Mouse (Mus musculus) ES-E14 (cell line): ENCODE results near the gene Tsr2. TPM values are rescaled to one million over a fixed set of nuclear protein-coding genes. Genes with fewer than 3 reads are reported as not detected.
A peak's percentile ranks its signal among the peaks of the same experiment; 100 is the strongest.

Source experiments
- DNase-seq: peaks from one replicate; pipeline ENCODE4 v3.0.0-alpha.2; 2013; ENCODE audit warnings: low read depth, low spot score
- H3K27ac ChIP-seq: 2 replicates; pipeline ENCODE4 v1.5.1; 2012; ENCODE audit warnings: low read depth, mild to moderate bottlenecking, low read length, moderate library complexity, mixed read lengths; ENCODE audit not compliant: poor library complexity, insufficient read depth, severe bottlenecking
- H3K36me3 ChIP-seq: 2 replicates; pipeline ENCODE4 v1.6.1; 2012; ENCODE audit warnings: mild to moderate bottlenecking, low read length, moderate library complexity, mixed read lengths; ENCODE audit not compliant: control insufficient read depth, poor library complexity, insufficient read depth, severe bottlenecking
- H3K4me1 ChIP-seq, 2 experiments: fragments of 150-350 bp in 1 of 2; sonication (generic) in 1 of 2; 2 replicates each; pipeline ENCODE4 v1.6.1; 2012; ENCODE audit warnings: low read length in 2 of 2, mild to moderate bottlenecking in 1 of 2, mixed read lengths in 1 of 2; ENCODE audit not compliant: control insufficient read depth in 2 of 2, insufficient read depth in 2 of 2, poor library complexity in 1 of 2
- H3K4me3 ChIP-seq, 2 experiments: fragments of 150-350 bp in 1 of 2; sonication (generic) in 1 of 2; 2 replicates each; pipeline ENCODE4 v1.5.1; 2012; ENCODE audit warnings: low read length in 2 of 2, low read depth in 1 of 2, mild to moderate bottlenecking in 1 of 2, mixed read lengths in 1 of 2; ENCODE audit not compliant: insufficient read depth in 1 of 2, poor library complexity in 1 of 2, severe bottlenecking in 1 of 2
- H3K9ac ChIP-seq: 2 replicates; pipeline ENCODE4 v1.6.1; 2012; ENCODE audit warnings: low read depth, mild to moderate bottlenecking, low read length, mixed read lengths; ENCODE audit not compliant: poor library complexity, insufficient read depth, severe bottlenecking
- H3K9me3 ChIP-seq: fragments of 150-350 bp; sonication (generic); 2 replicates; pipeline ENCODE4 v1.6.1; 2012; ENCODE audit warnings: low read depth, mild to moderate bottlenecking, low read length; ENCODE audit not compliant: control insufficient read depth, insufficient read depth
- CHD2 ChIP-seq: IDR thresholded peaks from 2 replicates; pipeline ENCODE4 v1.6.1; 2014; ENCODE audit warnings: mild to moderate bottlenecking, low read depth, low read length, inconsistent platforms
- HCFC1 ChIP-seq: IDR thresholded peaks from 2 replicates; pipeline ENCODE4 v1.6.1; 2012; ENCODE audit warnings: low read length, inconsistent platforms, borderline replicate concordance; ENCODE audit not compliant: insufficient read depth
- MAFK ChIP-seq: IDR thresholded peaks from 2 replicates; pipeline ENCODE4 v1.6.1; 2014; ENCODE audit warnings: mild to moderate bottlenecking, low read depth, low read length, inconsistent platforms; ENCODE audit not compliant: insufficient read depth
- ZC3H11A ChIP-seq: IDR thresholded peaks from 2 replicates; pipeline ENCODE4 v1.6.1; 2012; ENCODE audit warnings: low read depth, mild to moderate bottlenecking, inconsistent platforms, low read length, borderline replicate concordance
- ZNF384 ChIP-seq: IDR thresholded peaks from 2 replicates; pipeline ENCODE4 v1.6.1; 2012; ENCODE audit warnings: low read depth, low read length, inconsistent platforms
- in situ Hi-C, 2 experiments: fragments of 600-800 bp; cut with MboI; formaldehyde crosslinking; loops; one replicate each; pipeline ENCODE4 v1.15.1; 2025; ENCODE audit warnings: low sequenced_read_pairs in 2 of 2, inconsistent platforms in 1 of 2; ENCODE audit not compliant: unreplicated experiment in 2 of 2
- total RNA-seq: library from RNA; depleted of rRNA; stranded (reverse); fragments of 300-350 nt; gene quantifications from 2 replicates; pipeline ENCODE4 v1.2.3, GENCODE M21; 2012

The Tsr2 gene
- total RNA-seq, 1 experiment, result 17.1 TPM

- peaks cover 15% of the 10 kb centered on the region for H3K36me3 ChIP-seq
- peak; percentile 15 for DNase-seq
- H3K9ac ChIP-seq, result peak overlapping the region; percentile 68; the same call in 1 of the 2 replicates
- TF ChIP-seq HCFC1 (no peak), ZNF384 (no peak), CHD2 (no peak), MAFK (no peak)
- peak overlapping the region; percentile 80 for H3K27ac ChIP-seq
- peak overlapping the region; percentile 57 to 59 for H3K4me3 ChIP-seq
- no peaks in the 10 kb centered on the region for H3K9me3 ChIP-seq
- in situ Hi-C loops, result no loop called here
- peaks cover 7 to 11% of the 10 kb centered on the region in 2 experiments; a peak in 3 of 4 replicates for H3K4me1 ChIP-seq
Measured at GRCm38 (mm10) chrX:151050337-151050736, 46.0 kb downstream of the Tsr2 start.

GRCm38 (mm10) chrX:151049661-151050215 is 46.6 kb downstream of the Tsr2 start:
- Histone ChIP-seq H3K9me3 (no peaks in the 10 kb centered on the region), H3K36me3 (peaks cover 15% of the 10 kb centered on the region), H3K4me3 (peak overlapping the region; percentile 88 to 95), H3K27ac (peak overlapping the region; percentile 92), H3K4me1 (peaks cover 4 to 10% of the 10 kb centered on the region in 2 experiments; a peak in 3 of 4 replicates), H3K9ac (peak overlapping the region; percentile 82)
- in situ Hi-C loops, result no loop called here
- DNase-seq, result peak; percentile 54
- no peak for TF ChIP-seq ZNF384
- TF ChIP-seq HCFC1, result no peak
- no peak for TF ChIP-seq ZC3H11A
- TF ChIP-seq MAFK, result no peak
- no peak for TF ChIP-seq CHD2

- H3K4me3 ChIP-seq, result peak overlapping the region; percentile 88 to 95
- DNase-seq, result no peak
- in situ Hi-C loops, result no loop called here
- peaks cover 0 to 2% of the 10 kb centered on the region in 2 experiments; a peak in 2 of 4 replicates for H3K4me1 ChIP-seq
- peak overlapping the region; percentile 74 for H3K27ac ChIP-seq
- H3K9me3 ChIP-seq, result no peaks in the 10 kb centered on the region
- peaks cover 4% of the 10 kb centered on the region for H3K36me3 ChIP-seq
- TF ChIP-seq CHD2, result no peak
- no peak for TF ChIP-seq ZNF384
- no peak for TF ChIP-seq HCFC1
- no peak for TF ChIP-seq ZC3H11A
- TF ChIP-seq MAFK, result no peak
- peak overlapping the region; percentile 82 for H3K9ac ChIP-seq
Measured at GRCm38 (mm10) chrX:151047431-151048058, 48.8 kb downstream of the Tsr2 start.

- TF ChIP-seq CHD2, result no peak
- no peak for TF ChIP-seq ZC3H11A
- no peak for TF ChIP-seq MAFK
- no peak for TF ChIP-seq HCFC1
- TF ChIP-seq ZNF384, result no peak
- Histone ChIP-seq H3K4me3 (peak overlapping the region; percentile 88 to 95), H3K27ac (peak overlapping the region; percentile 74), H3K9me3 (no peaks in the 10 kb centered on the region), H3K9ac (peak overlapping the region; percentile 82), H3K36me3 (peaks cover 3% of the 10 kb centered on the region), H3K4me1 (peaks cover 0 to 5% of the 10 kb centered on the region in 2 experiments; a peak in 3 of 4 replicates)
- DNase-seq, result peak; percentile 68
- in situ Hi-C loops, result no loop called here
Measured at GRCm38 (mm10) chrX:151046777-151047430, 49.4 kb downstream of the Tsr2 start.
